Mouse (Mus musculus): ENCODE measurements around the gene Gm20458. TPM values are rescaled to one million over a fixed set of nuclear protein-coding genes. Genes with fewer than 3 reads are reported as not detected.

Gm20458 gene
- total and polyA plus RNA-seq, 2 experiments: 0.46 to 14.2 TPM

DNA sequence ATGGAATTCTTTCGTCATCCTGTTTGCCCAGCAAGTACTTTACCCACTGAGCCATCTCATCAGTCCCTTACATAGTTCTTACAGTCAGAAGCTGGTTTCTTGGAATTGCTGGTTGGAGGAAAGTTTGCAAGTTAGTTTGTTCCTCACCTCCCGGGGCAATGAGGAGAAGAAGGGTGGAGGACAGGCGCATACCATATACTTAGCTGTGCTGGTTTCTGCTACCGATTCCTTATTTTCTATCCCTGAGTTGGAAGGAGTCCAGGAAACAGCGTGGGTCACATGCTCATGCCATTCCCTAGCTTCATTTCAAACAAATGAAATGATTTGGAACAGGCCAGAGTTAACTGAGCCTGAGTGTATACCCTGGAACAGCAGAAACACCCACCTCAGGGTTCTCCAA is 11.8 kb upstream of the Gm20458 start:
- H3K79me2 ChIP-seq (ENCODE audit: control insufficient read depth, insufficient read depth, low read length): no peaks in the 10 kb centered on the region
- H3K27me3 ChIP-seq (ENCODE audit: control insufficient read depth, insufficient read depth, low read length): no peaks in the 10 kb centered on the region
- peak; percentile 34 for DNase-seq (ENCODE audit: extremely low read depth, low read depth, low spot score)
- no peak overlapping the region for H3K4me3 ChIP-seq (ENCODE audit: insufficient read depth, low read depth, low read length)
- TF ChIP-seq CTCF (IDR thresholded peaks at IDR 0.05; ENCODE audit: low read depth, low read length): no peak
- H3K36me3 ChIP-seq (ENCODE audit: control insufficient read depth, insufficient read depth, low read length): no peaks in the 10 kb centered on the region
- H3K9ac ChIP-seq (ENCODE audit: low read depth, low read length): no peak overlapping the region
- H3K4me1 ChIP-seq (ENCODE audit: control insufficient read depth, insufficient read depth, low read length): peaks cover 16% of the 10 kb centered on the region
- 0 out of 2 replicates have a peak overlapping the region, but pooled peaks have one; percentile 18 for H3K27ac ChIP-seq (replicated peaks; ENCODE audit: insufficient read depth, low read depth, low read length)
- 45% methylated on average over 5 of the region's 5 CpGs for WGBS

- DNase-seq (ENCODE audit: extremely low read depth, low read depth, low spot score): no peak
- H3K27me3 ChIP-seq (ENCODE audit: control insufficient read depth, insufficient read depth, low read length): no peaks in the 10 kb centered on the region
- no peaks in the 10 kb centered on the region for H3K36me3 ChIP-seq (ENCODE audit: control insufficient read depth, insufficient read depth, low read length)
- H3K79me2 ChIP-seq (ENCODE audit: control insufficient read depth, insufficient read depth, low read length): no peaks in the 10 kb centered on the region
- no peak overlapping the region for H3K27ac ChIP-seq (replicated peaks; ENCODE audit: insufficient read depth, low read depth, low read length)
- no peak for TF ChIP-seq POLR2A (IDR thresholded peaks at IDR 0.05; ENCODE audit: extremely low read depth, insufficient read depth, low read length)
- no peak overlapping the region for H3K9ac ChIP-seq (ENCODE audit: low read depth, low read length)
- peaks cover 20% of the 10 kb centered on the region for H3K4me1 ChIP-seq (ENCODE audit: control insufficient read depth, insufficient read depth, low read length)
- no peak overlapping the region for H3K4me3 ChIP-seq (ENCODE audit: insufficient read depth, low read depth, low read length)
- WGBS: 90% methylated on average over 14 of the region's 14 CpGs
Measured at GRCm38 (mm10) chr2:164449341-164450042, 11.3 kb upstream of the Gm20458 start.

- no peak overlapping the region for H3K4me3 ChIP-seq (ENCODE audit: insufficient read depth, low read depth, low read length)
- 64% methylated on average over 13 of the region's 13 CpGs for WGBS
- H3K9ac ChIP-seq (ENCODE audit: low read depth, low read length): no peak overlapping the region
Measured at GRCm38 (mm10) chr2:164452000-164452676, 8.6 kb upstream of the Gm20458 start.

DNA sequence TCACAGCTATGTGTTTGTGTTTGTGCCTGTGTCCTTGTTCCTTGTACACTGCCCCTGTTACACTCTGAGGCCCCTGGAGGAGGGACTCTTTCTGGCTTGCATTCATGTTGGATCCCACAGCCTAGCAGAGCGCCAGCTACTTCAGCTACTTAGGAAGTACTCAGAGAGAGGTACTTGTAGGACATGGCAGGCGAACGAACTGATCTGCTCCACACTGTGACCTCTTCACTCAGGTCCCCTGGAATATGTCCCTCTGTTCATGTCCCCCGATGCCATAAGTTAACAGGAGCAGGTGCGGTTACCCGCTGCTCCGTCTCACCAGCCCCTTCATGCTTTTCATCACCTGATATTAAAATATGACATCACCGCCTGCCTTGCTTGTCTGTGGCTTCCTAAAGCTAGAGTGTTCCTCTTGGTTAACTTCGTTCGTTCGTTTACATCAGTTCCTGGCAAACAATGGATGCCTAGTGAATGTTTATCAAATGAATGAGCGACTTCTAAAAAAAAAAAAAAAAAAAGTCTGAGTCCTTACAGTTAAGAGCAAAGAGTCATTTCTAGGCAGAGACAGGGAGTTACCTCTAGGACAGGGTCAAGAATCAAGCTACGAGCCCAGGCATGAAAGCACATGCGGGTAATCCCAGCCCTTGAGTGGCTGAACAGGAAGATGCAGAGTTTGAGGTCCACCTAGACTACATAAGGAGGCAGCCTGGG is 7.6 kb upstream of the Gm20458 start:
- TF ChIP-seq CTCF (IDR thresholded peaks at IDR 0.05; ENCODE audit: low read depth, low read length) (no peak), POLR2A (IDR thresholded peaks at IDR 0.05; ENCODE audit: extremely low read depth, insufficient read depth, low read length) (no peak)
- Histone ChIP-seq H3K4me3 (ENCODE audit: insufficient read depth, low read depth, low read length) (no peak overlapping the region), H3K27me3 (ENCODE audit: control insufficient read depth, insufficient read depth, low read length) (no peaks in the 10 kb centered on the region), H3K79me2 (ENCODE audit: control insufficient read depth, insufficient read depth, low read length) (no peaks in the 10 kb centered on the region), H3K27ac (replicated peaks; ENCODE audit: insufficient read depth, low read depth, low read length) (no peak overlapping the region), H3K4me1 (ENCODE audit: control insufficient read depth, insufficient read depth, low read length) (peaks cover 30% of the 10 kb centered on the region), H3K36me3 (ENCODE audit: control insufficient read depth, insufficient read depth, low read length) (no peaks in the 10 kb centered on the region), H3K9ac (ENCODE audit: low read depth, low read length) (no peak overlapping the region)
- WGBS: 72% methylated on average over 14 of the region's 14 CpGs
- DNase-seq (ENCODE audit: extremely low read depth, low read depth, low spot score): no peak

More at GRCm38 (mm10) chr2:164452000-164452676, 8.6 kb upstream of the Gm20458 start:
- H3K36me3 ChIP-seq (ENCODE audit: control insufficient read depth, insufficient read depth, low read length): no peaks in the 10 kb centered on the region
- no peaks in the 10 kb centered on the region for H3K79me2 ChIP-seq (ENCODE audit: control insufficient read depth, insufficient read depth, low read length)
- H3K27ac ChIP-seq (replicated peaks; ENCODE audit: insufficient read depth, low read depth, low read length): no peak overlapping the region
- peak; percentile 48 for DNase-seq (ENCODE audit: extremely low read depth, low read depth, low spot score)
- TF ChIP-seq CTCF (IDR thresholded peaks at IDR 0.05; ENCODE audit: low read depth, low read length): no peak
- TF ChIP-seq POLR2A (IDR thresholded peaks at IDR 0.05; ENCODE audit: extremely low read depth, insufficient read depth, low read length): no peak
- H3K4me1 ChIP-seq (ENCODE audit: control insufficient read depth, insufficient read depth, low read length): peaks cover 30% of the 10 kb centered on the region
- no peaks in the 10 kb centered on the region for H3K27me3 ChIP-seq (ENCODE audit: control insufficient read depth, insufficient read depth, low read length)

DNA sequence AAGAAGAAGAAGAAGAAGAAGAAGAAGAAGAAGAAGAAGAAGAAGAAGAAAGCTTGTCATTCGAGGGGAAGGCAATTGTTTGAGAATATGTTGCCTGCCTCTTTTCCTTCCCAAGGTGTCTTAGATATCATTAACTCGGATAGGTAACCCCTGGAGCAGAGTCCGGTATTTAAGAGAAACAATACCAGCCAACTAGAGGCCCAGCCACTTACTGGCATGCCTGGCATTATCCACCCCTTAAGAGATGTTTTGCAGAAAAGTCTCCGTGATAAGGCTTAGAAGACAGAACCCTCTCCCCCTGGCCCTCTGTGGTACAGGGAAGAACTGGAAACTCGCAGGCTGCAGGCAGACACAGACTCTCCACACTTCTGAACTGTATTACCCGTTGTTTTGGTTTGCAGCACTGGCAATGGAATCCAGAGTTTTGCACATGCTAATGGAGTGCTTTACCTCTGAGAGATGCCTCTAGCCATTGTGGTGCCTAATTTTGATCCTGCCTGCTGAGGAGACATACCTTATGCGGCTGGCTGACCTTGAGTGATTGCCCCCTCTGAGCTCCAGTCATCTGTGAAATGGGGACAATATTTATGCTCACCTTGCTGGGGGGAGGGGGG is 6.8 kb upstream of the Gm20458 start:
- WGBS: 70% methylated on average over 7 of the region's 7 CpGs
- Histone ChIP-seq H3K9ac (ENCODE audit: low read depth, low read length) (no peak overlapping the region; the same call in 1 of the 2 replicates), H3K79me2 (ENCODE audit: control insufficient read depth, insufficient read depth, low read length) (no peaks in the 10 kb centered on the region), H3K4me1 (ENCODE audit: control insufficient read depth, insufficient read depth, low read length) (peaks cover 26% of the 10 kb centered on the region), H3K27ac (replicated peaks; ENCODE audit: insufficient read depth, low read depth, low read length) (peak overlapping the region; percentile 99), H3K4me3 (ENCODE audit: insufficient read depth, low read depth, low read length) (no peak overlapping the region), H3K27me3 (ENCODE audit: control insufficient read depth, insufficient read depth, low read length) (no peaks in the 10 kb centered on the region), H3K36me3 (ENCODE audit: control insufficient read depth, insufficient read depth, low read length) (no peaks in the 10 kb centered on the region)
- TF ChIP-seq POLR2A (IDR thresholded peaks at IDR 0.05; ENCODE audit: extremely low read depth, insufficient read depth, low read length) (no peak), CTCF (IDR thresholded peaks at IDR 0.05; ENCODE audit: low read depth, low read length) (no peak)
- no peak for DNase-seq (ENCODE audit: extremely low read depth, low read depth, low spot score)
